Mouse (Mus musculus) regulatory T cell (primary cell): ENCODE measurements around the gene Negr1.

ENCODE experiments used
- in situ Hi-C: fragments of 300-600 bp; cut with MboI, MseI; formaldehyde crosslinking; loops from one replicate; pipeline ENCODE4 v1.15.1; 2025; ENCODE audit warnings: high pct_unique_total_duplicates

Gene Negr1

DNA sequence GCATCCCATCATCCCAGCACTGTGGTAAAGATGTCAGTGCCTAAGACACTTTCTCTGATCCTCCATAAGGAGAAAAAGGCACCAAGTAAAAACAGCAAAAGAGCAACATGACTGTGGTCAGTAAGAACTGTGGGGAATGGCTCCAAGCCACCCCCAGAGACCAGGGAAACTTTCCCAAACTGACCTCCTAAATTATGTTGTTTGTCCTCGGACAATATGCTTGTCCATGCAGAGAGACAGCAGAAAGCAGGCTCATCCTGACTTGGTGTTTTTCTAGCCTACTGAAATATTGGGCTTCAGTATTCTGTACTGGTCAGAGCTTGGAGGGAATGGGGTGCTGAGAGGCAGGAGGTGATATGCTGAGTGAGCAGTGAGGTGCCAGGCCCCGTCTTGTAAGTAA lies 647.8 kb downstream of the Negr1 start:
- in situ Hi-C loops = no loop called here

DNA sequence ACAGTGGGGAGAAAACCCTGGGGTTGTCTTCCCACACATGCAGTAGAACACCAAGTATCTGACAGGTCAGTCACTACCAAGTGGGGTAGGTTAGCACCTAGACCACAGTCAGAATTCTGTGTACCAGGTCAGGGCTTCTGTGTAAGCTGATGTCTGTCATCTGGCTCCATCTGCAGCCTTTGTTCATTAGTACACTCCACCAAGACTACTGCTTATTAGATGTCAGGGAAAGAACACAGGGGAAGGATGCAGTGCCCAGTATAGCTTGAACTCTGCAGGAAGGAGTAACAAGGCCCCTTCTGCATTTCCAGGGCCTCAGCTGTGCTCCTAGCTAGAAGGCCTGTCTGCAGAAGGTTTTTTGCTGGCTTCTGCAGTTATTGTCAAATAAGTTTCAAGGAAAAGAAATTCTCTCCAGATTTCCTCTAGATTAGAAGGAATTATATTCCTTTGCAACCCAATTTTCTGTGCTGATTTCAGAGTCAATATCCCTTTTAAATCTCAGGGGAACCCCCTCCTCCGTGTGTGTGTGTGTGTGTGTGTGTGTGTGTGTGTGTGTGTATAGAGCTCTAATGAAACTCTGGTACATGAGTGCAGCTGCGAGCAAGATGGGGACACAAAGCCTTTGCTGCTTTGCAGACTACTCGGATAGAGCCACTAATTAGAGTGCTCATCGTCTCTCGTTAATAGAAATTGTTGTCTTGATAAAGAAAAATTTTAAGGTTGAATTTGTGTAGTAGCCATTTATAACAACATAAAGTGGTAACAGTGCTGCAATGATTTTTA lies 654.5 kb downstream of the Negr1 start:
- in situ Hi-C loops = no loop called here

DNA sequence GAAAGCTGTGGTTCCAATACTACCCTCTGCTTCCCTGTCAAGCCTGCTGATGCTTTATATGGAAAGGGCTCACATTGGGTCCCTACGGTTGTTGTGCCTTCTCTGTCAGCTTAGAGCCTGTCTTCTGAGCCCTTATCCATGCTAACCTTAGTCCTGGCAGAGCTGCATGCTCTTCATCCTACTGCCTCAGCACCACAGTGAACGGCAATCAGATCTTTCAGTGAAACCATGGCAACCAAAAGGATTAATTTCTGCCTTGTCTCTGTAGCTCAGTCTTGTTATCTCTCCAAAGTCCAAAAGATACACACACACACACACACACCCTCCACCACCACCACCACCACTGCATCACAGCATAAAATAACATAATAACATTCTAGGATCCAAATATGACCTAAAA lies 656.2 kb downstream of the Negr1 start:
- in situ Hi-C loops = no loop called here

DNA sequence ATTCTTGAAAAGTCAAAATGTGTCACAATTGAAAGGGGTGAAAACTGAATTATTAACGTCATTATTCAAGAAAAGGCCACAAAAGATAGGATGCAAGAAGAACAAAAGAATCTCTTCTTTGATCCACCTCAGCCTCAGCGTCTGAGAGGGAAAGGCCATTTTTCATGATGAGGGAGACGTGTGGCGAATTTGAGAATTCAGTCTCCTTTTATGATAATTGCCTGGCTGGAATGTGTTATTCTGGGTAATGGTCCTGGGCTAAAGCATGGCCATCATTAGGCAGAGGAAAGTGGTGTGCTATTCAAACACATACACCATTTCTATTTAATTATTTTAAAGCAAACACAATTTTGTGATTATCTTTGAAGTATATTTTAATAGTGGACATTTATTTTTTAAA lies 663.3 kb downstream of the Negr1 start:
- in situ Hi-C loops = no loop called here

DNA sequence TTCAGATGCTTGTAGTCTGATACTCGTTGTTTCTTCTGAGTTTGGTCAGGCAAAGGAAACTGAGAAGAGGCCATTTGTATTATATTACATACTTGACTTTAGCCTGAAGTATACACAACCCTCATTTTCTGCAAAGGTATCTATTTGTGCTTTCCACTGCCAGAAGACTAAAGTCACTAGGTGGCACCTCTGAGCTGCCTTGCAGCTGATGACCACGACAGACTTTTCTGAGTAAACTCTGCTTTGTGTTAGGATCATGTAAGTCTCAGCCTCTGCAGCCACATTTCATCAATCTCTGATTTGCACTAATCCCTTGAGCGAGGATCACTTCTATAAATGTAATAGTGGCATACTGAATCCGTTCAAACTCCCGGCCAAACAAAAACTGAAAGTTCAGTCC lies 671.1 kb downstream of the Negr1 start:
- in situ Hi-C loops = no loop called here

DNA sequence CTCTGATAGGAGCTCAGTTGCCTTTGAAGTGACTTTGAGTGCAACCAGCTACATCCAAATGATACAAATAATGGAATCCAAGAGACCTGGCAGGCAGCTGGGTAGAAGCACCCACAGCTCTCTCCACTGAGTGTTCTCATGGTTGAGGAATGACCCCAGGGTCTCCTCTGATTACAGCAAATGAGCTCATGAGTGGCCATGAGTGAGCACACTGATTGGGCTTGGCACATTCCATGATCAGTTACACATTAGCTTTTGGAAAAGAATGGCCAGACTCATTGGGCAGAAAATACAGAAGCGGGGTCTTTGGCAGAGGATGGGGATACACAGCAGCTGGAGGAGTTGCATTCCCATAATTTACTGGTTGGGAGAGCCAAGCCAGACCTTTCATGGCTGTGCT lies 678.6 kb downstream of the Negr1 start:
- in situ Hi-C loops = no loop called here

DNA sequence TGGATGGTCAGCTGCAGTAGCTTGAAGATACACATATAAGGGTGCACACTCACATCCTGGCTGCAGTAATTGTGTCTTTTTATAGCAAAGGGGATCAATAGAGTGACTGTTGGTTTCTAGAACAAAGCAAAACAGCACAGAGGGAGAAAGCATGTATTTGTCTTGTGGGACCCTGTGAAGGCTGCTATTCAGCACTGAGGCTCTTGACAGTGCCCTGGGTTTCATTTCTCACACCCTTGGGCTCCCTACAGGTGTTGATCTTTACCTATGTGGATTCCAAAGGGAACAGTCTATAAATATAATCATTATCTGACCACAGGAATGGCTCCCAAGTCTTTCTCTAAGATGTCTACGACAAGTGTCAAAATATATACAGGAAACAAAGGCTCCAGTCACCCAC lies 693.9 kb downstream of the Negr1 start:
- in situ Hi-C loops = no loop called here

DNA sequence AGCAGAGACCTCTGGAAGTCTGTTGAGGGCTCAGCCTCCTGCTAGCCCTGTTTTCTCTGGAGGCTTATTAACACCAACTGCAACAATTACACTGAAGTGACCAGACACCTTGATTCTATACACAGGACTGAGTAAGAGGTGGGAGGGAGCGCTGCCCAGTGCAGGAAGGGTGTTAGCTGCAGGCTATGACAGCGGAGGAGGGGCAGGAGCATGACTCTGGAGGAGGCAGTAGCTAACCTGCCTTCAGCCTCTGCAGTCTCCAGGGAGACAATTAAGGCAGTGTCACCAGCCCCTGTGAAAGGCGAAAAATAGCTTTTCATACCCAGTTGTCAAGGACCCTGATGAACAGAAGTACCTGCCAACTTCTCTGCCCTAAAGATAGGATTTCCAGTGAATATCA lies 694.3 kb downstream of the Negr1 start:
- in situ Hi-C loops = no loop called here

DNA sequence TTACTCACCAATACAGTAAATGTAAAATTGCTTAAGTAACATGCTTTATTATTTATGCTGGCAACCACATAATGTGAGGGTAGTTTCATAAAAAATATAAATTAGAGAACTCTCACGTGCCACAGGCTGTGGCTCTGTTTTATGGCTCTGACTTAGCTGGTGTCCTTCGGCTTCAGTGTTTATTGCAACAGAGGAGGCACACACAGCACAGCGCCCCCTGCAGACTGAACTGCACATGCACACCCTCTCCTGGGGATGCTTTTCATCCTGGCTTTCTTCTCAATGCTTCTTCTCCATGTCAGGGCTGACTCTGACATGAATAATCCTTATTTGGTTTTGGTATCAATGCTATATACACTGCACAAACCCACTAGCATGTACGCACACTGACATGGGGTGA lies 707.1 kb downstream of the Negr1 start:
- in situ Hi-C loops = no loop called here

DNA sequence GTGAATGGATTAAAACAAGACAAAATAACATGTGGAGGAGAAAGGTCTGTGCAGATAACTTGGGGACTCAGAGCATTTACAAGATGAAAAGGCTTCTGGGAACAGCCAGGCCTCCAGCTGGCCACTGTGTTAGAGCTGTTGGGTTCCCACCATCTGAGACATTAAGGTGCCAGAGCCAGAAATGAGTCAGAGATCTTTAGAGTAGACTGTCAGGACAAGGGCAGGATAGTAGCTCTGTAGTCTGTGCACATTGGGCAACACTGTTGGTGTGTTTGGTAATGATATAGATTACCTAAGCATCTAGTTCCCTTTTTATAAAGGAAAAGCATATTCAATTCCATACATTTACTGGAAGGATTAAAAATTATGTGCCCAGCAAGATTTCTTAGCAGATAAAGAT lies 710.8 kb downstream of the Negr1 start:
- in situ Hi-C loops = no loop called here

DNA sequence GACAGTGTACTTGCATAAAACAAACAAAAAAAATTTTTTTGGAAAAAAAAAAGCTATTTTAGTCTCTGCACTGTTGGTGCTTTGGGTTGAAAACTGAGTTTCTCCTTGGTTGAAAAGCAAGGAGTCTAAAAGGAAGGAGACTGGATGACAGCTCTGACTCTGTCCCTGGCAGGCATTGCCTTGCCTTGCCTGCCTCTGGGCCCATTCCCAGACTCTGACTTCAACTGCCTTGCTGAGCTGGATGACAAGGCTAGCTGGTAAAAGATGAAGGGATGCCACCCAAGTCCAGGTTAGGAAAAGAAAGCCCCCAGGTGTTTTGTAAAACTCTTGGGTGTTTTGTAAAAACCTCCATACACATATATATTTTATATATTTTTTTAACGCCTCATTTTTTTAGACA lies 712.5 kb downstream of the Negr1 start:
- in situ Hi-C loops = no loop called here

DNA sequence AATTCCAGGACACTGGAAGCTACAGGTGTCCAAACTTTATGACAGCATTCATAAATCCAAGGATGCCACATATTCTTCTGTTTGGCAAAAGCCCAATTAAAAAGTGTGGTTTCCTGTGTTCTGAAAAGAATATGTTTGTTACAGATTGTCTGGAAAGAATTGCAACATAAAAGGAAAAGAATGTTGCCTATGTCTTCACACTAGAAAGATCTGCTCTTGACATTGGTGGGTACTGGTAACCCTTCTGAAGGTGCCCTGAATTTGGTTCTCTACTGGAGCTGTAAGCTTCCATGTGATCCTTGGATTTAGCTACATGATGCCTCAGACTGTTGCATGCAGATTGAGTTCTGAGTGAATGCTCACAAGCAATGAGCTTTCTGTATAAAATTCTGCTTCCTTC lies 718.1 kb downstream of the Negr1 start:
- in situ Hi-C loops = no loop called here

DNA sequence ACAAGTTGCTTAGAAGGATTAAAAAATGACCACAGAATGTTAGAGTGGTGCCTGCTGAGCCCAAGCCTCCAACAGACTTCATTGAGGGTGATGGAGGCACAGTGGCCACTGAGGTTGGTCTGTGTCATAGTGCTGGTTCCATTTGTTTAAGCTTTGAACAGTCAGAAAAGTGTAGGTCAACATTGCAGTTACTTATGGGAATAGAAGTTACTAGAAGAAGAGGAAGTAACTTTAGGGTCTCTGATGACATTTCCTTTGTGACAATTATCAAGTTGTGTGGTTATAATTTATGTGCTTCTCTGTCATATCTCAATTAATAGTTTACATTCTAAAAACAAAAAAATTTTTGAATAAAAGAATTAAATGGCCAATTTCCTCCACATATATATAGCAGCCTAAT lies 719.7 kb downstream of the Negr1 start:
- in situ Hi-C loops = no loop called here

DNA sequence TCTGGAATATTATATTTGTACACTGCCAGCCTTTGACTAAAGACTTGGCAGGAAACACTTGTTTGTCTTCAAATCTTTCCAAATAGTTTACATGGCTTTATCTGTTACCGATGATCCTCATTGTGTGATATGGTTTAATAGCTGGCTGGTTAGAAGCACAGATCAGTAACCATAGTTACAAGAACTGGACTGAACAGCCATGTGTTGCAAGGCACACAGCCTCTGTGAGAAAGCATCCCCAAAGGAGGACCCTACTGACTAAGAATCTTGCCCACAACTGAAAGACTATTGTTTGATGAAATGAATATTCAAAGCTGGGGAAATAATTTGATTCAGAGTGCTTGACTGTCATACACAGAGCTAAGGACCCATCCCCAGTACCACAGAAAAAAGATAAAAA lies 729.7 kb downstream of the Negr1 start:
- in situ Hi-C loops = no loop called here

DNA sequence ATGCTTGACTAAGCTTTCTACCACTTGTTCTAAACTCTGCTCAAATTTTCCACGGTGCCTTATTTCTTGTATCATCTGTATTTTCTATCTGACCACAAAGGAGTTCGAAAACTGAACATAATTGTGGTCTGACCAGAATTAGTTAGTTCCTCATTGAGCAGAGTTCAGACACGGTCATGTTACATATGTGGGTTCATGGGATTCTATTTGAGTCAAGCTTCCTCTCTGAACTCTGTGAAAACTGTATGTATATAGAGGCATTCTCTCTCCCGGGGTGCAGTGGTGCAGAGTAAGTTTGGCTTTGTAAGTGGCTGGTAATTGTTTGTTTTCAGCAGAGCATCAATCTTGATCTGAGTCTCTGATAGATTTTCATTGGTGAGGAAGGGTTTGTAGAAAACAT lies 735.6 kb downstream of the Negr1 start:
- in situ Hi-C loops = no loop called here

DNA sequence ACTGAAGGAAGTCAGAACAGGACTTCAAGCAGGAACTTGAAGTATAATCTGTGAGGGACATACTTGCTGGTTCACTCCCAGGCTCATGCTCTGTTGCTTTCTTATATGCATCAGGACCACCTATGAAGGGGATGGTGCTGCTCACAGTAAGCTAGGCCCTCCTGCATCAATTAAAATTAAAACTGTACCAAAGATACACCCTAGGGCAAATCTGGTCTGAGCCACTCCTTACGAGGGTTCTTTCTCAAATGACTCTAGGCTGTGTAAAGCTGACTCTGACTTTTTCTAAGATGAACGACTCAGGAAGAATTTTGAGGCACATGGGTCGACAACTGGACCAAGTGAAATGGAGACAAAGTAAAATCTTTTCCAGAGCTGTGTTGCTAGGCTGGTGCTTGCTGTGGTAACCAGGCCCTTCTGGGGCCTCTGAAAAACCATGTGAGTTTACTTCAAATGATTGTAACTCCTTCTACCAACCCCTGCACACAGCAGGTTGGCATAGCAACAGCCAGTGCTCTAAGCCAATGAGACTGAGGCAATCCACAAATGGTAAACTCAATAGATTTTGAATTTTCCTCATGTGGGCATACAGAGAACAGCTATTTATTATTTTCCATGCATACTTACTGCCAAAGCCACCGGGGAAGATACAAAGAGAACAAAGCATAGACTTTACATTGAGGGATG lies 742.0 kb downstream of the Negr1 start:
- in situ Hi-C loops = loop anchor here (10.0 kb wide), 1 partner anchor 839 kb away; no protein-coding TSS in a partner anchor

DNA sequence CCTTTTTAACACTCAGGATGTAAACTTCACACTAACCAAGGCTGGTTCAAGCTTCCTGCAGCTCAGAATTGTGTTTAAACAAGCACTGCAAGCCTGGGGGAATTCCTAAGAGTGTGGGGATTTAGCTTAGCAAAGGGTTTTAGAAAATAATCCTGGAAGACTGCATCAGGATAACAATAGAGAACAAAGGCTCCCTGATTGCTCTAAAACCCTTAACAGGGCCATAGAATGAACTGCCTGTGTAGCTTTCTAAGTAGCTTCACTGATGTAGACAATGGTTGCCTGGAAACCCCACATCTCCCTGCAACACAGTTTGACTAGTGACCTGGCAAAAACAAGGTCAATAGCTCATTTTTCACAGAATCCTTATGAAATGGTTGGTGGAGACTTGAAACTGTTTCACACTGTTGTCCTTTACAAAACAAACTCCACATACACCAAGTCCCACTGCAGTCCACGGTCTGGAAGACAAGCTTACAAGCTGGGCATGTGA lies 759.5 kb downstream of the Negr1 start:
- in situ Hi-C loops = no loop called here

DNA sequence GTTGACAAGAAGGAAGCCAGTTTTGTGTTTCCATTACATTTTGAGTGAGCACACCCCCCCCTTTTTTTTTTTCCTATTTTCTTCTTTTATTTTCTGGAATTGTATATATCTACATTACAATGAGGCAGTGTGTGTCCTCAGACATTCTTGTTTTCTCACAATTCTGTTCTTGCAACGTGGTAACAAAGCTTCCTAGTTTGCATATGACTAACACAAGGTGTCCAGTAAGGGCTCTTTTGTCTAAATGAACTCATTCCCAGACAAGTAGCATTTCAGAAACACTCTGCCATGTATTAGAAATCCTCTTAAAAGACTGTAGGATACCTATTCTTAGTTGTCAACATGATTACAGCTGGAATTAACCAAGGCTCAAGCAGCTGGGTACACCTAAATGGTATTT lies 760.2 kb downstream of the Negr1 start:
- in situ Hi-C loops = no loop called here

DNA sequence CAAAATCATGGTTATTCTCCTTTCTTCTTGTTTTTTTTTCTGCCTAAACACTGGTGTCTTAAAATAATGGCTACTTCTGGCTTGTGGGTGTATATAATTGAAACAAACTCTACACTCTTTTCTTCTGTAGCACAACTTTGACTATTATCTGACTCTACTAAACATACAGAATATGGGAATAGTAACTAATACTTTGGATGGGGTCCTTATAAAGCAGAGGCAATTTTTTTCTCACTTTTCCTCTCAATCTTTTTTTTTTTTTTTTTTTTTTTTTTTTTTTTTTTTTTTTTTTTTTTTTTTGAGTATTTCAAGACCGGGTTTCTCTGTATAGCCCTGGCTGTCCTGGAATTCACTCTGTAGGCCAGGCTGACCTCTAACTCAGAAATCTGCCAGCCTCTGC lies 772.6 kb downstream of the Negr1 start:
- in situ Hi-C loops = no loop called here

DNA sequence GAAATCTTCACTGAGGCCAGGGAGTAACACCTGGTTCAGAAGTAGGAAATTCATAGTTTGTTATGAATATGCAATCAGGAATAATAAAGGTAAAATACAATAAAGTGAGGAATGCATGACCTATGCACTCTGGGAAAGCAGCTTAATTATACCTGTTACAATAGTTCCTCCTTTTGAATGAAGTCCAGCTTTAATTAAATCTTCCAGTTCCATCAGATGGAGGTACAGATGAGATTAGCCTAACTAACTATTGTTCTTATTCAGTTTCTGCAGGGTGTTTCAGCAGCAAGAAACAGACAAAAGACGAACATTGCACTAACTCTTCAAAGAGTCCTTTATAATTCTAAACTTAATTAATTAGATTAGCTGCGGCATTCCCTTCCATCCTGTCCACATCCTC lies 787.9 kb downstream of the Negr1 start:
- in situ Hi-C loops = no loop called here

DNA sequence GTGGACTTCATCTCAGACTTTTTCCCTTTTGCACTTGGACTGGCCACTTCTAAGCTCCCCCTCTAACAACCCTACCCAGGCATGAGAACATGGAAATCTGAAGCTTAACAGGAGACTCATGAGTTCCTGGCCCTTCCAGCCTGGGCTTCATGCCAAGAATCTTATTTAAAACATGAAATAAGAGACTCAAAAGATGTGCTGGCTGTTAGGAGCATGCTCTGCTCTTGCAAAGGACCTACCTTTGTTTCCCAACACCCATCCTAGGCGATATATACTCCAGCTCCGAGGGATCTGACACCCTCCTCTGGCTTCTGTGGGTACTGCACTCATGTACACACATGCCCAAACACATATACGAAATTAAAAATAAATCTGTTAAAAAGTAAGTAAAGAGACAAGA lies 797.3 kb downstream of the Negr1 start:
- in situ Hi-C loops = no loop called here

DNA sequence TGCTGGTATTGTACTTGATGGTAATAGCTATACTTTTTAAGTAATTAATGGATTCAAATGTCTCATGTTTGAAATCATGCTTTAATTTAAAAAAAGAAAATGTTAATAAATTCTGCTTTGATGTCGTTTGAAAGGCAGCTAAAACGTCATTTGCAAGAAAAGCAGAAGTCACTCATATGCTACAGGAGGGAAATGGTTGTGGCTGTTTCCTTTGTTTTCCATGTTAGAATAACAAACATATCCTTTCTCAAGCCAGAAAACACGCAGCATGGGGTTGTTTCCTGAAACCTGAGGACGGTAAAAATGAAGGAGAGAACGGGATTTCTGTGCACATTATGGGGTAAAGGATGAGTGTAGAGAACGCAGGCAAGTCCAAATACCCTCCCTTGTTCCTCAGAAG lies 798.2 kb downstream of the Negr1 start:
- in situ Hi-C loops = no loop called here
